Mouse (Mus musculus): ENCODE measurements around the gene Tdrd1.

The Tdrd1 gene

GRCm38 (mm10) chr19:56828305-56828704, 2.3 kb downstream of the Tdrd1 start:
- DNase-seq (ENCODE audit: low read depth, low spot score) = no peak

GRCm38 (mm10) chr19:56829267-56829666, 3.3 kb downstream of the Tdrd1 start:
- DNase-seq (ENCODE audit: low read depth, low spot score) = no peak

GRCm38 (mm10) chr19:56830163-56830562, 4.2 kb downstream of the Tdrd1 start:
- DNase-seq (ENCODE audit: low read depth, low spot score) = no peak

GRCm38 (mm10) chr19:56835340-56835739, 9.3 kb downstream of the Tdrd1 start:
- DNase-seq (ENCODE audit: low read depth, low spot score) = peak; percentile 32

GRCm38 (mm10) chr19:56838942-56839706, 13.1 kb downstream of the Tdrd1 start:
- no peak for DNase-seq (ENCODE audit: low read depth, low spot score)

GRCm38 (mm10) chr19:56842974-56843373, 17.0 kb downstream of the Tdrd1 start:
- no peak for DNase-seq (ENCODE audit: low read depth, low spot score)

- DNase-seq (ENCODE audit: low read depth, low spot score) = no peak
Observed at GRCm38 (mm10) chr19:56852590-56852989, 26.6 kb downstream of the Tdrd1 start.

GRCm38 (mm10) chr19:56856455-56856854, 30.4 kb downstream of the Tdrd1 start:
- no peak for DNase-seq (ENCODE audit: low read depth, low spot score)

GRCm38 (mm10) chr19:56867701-56868100, 41.7 kb downstream of the Tdrd1 start:
- no peak for DNase-seq (ENCODE audit: low read depth, low spot score)

- peak; percentile 77 for DNase-seq (ENCODE audit: low read depth, low spot score)
Observed at GRCm38 (mm10) chr19:56873816-56874600, 48.0 kb downstream of the Tdrd1 start, which contains the start of gene Vwa2. Gene Vwa2 (plus strand): TSS chr19:56874249.

- peak; percentile 40 for DNase-seq (ENCODE audit: low read depth, low spot score)
Observed at GRCm38 (mm10) chr19:56874601-56875315, 48.7 kb downstream of the Tdrd1 start.

GRCm38 (mm10) chr19:56877364-56877763, 51.4 kb downstream of the Tdrd1 start:
- DNase-seq (ENCODE audit: low read depth, low spot score) = no peak

- no peak for DNase-seq (ENCODE audit: low read depth, low spot score)
Observed at GRCm38 (mm10) chr19:56887879-56888278, 61.9 kb downstream of the Tdrd1 start.

GRCm38 (mm10) chr19:56888654-56889053, 62.6 kb downstream of the Tdrd1 start:
- no peak for DNase-seq (ENCODE audit: low read depth, low spot score)

GRCm38 (mm10) chr19:56891438-56891837, 65.4 kb downstream of the Tdrd1 start:
- DNase-seq (ENCODE audit: low read depth, low spot score) = no peak

GRCm38 (mm10) chr19:56892586-56892985, 66.6 kb downstream of the Tdrd1 start:
- DNase-seq (ENCODE audit: low read depth, low spot score) = no peak

- DNase-seq (ENCODE audit: low read depth, low spot score) = no peak
Observed at GRCm38 (mm10) chr19:56893326-56893725, 67.3 kb downstream of the Tdrd1 start.

GRCm38 (mm10) chr19:56897654-56898053, 71.6 kb downstream of the Tdrd1 start:
- DNase-seq (ENCODE audit: low read depth, low spot score) = no peak

- no peak for DNase-seq (ENCODE audit: low read depth, low spot score)
Observed at GRCm38 (mm10) chr19:56904095-56904494, 78.1 kb downstream of the Tdrd1 start.

GRCm38 (mm10) chr19:56905395-56905794, 79.4 kb downstream of the Tdrd1 start:
- DNase-seq (ENCODE audit: low read depth, low spot score) = no peak

GRCm38 (mm10) chr19:56907850-56908249, 81.8 kb downstream of the Tdrd1 start:
- no peak for DNase-seq (ENCODE audit: low read depth, low spot score)
